19 mouse cellular contexts compared by ENCODE assay signal in genomic region chr2:84895495-84896198, GRCm38 (mm10). TPM values are rescaled to one million over a fixed set of nuclear protein-coding genes. Genes with fewer than 3 reads are reported as not detected.
A peak's percentile ranks its signal among the peaks of the same experiment; 100 is the strongest.
DNase-seq lines count a peak whose midpoint lies in the region; ATAC-seq and TF ChIP-seq lines count a peak whose summit lies in the region.
"Had no signal": no experiment of that assay in that cellular context is flagged by ENCODE, and none has a peak within 500 bp of the region (broad histone marks: within the 10 kb centered on the region; RNA-seq: fewer than 3 reads in every experiment).

No protein-coding gene starts in this region.

- no peaks in the 10 kb centered on the region for H3K9me3 ChIP-seq in lung, embryonic 14.5 days (ENCODE audit: low read depth, low read length)
- H3K9me3 ChIP-seq in intestine, postnatal 0 days (ENCODE audit: control insufficient read depth), result no peaks in the 10 kb centered on the region
- H3K9me3 ChIP-seq in stomach, postnatal 0 days (ENCODE audit: control insufficient read depth, low read length), result no peaks in the 10 kb centered on the region
- H3K9me3 ChIP-seq: embryonic facial prominence, embryonic 12.5 days; forebrain, embryonic 10.5 days; heart, embryonic 10.5 days; hindbrain, embryonic 10.5 days; midbrain, embryonic 13.5 days had no signal

- H3K27ac ChIP-seq in lung, embryonic 14.5 days (ENCODE audit: low read depth), result no peak overlapping the region
- H3K27ac ChIP-seq in intestine, postnatal 0 days (ENCODE audit: low read depth, low read length), result no peak overlapping the region
- H3K27ac ChIP-seq in stomach, postnatal 0 days (replicated peaks), result no peak overlapping the region
- H3K27ac ChIP-seq: embryonic facial prominence, embryonic 12.5 days; forebrain, embryonic 10.5 days; heart, embryonic 10.5 days; hindbrain, embryonic 10.5 days; midbrain, embryonic 13.5 days had no signal

- WGBS in lung, embryonic 14.5 days, result 17% methylated on average over 4 of the region's 4 CpGs
- WGBS in intestine, postnatal 0 days, result 25% methylated on average over 4 of the region's 4 CpGs
- 24% methylated on average over 4 of the region's 4 CpGs for WGBS in stomach, postnatal 0 days

- H3K4me3 ChIP-seq in lung, embryonic 14.5 days (ENCODE audit: low read depth, low read length), result no peak overlapping the region
- H3K4me3 ChIP-seq in intestine, postnatal 0 days (ENCODE audit: low read depth, low read length), result no peak overlapping the region
- no peak overlapping the region for H3K4me3 ChIP-seq in stomach, postnatal 0 days (ENCODE audit: low read depth, low read length)
- H3K4me3 ChIP-seq: embryonic facial prominence, embryonic 12.5 days; forebrain, embryonic 10.5 days; heart, embryonic 10.5 days; hindbrain, embryonic 10.5 days; midbrain, embryonic 13.5 days had no signal

- DNase-seq in heart, adult 11 months, result peak; percentile 94
- DNase-seq in heart, postnatal 36 days, result no peak
- DNase-seq in lung, embryonic 14.5 days, result peak; percentile 34
- no peak for DNase-seq in lung, postnatal 14 days
- no peak for DNase-seq in stomach, postnatal 0 days (ENCODE audit: low spot score)
- no peak for DNase-seq in adrenal gland, adult 8-10 months
- DNase-seq in layer of hippocampus, adult 11-12 months (ENCODE audit: low spot score), result no peak
- DNase-seq: adrenal gland, postnatal 10 days; cerebellum, postnatal 14 days; layer of hippocampus, adult 9-11 months; right cerebral cortex, postnatal 14 days; thymus, postnatal 25 days had no signal

- H3K4me2 ChIP-seq in lung, embryonic 14.5 days, result no peak overlapping the region
- H3K4me2 ChIP-seq in intestine, postnatal 0 days (replicated peaks; ENCODE audit: low read depth), result no peak overlapping the region
- H3K4me2 ChIP-seq in stomach, postnatal 0 days (replicated peaks; ENCODE audit: low read depth), result no peak overlapping the region
- H3K4me2 ChIP-seq: embryonic facial prominence, embryonic 12.5 days; liver, embryonic 11.5 days; midbrain, embryonic 13.5 days had no signal

- no peak overlapping the region for H3K9ac ChIP-seq in lung, embryonic 14.5 days
- H3K9ac ChIP-seq in intestine, postnatal 0 days (ENCODE audit: low read depth, low read length), result no peak overlapping the region
- no peak overlapping the region for H3K9ac ChIP-seq in stomach, postnatal 0 days (ENCODE audit: low read length)
- H3K9ac ChIP-seq: embryonic facial prominence, embryonic 12.5 days; midbrain, embryonic 13.5 days had no signal

- ATAC-seq in lung, embryonic 14.5 days (ENCODE audit: insufficient read depth), result no peak
- peak; percentile 78 for ATAC-seq in intestine, postnatal 0 days
- ATAC-seq in stomach, postnatal 0 days (ENCODE audit: low FRiP score, low TSS enrichment), result 0 out of 2 replicates have a peak, but pooled peaks have one; percentile 40
- ATAC-seq: midbrain, embryonic 13.5 days had no signal

- intact Hi-C loops in heart, postnatal 36 days (cut with DNase I), result loop anchor here (2.0 kb wide), 1 partner anchor 19 kb away; no protein-coding TSS in a partner anchor

- no peaks in the 10 kb centered on the region for H3K4me1 ChIP-seq in lung, embryonic 14.5 days (ENCODE audit: insufficient read depth)
- no peaks in the 10 kb centered on the region for H3K4me1 ChIP-seq in intestine, postnatal 0 days (replicated peaks; ENCODE audit: control insufficient read depth, insufficient read depth, low read length)
- no peaks in the 10 kb centered on the region for H3K4me1 ChIP-seq in stomach, postnatal 0 days (replicated peaks; ENCODE audit: control insufficient read depth, insufficient read depth)
- H3K4me1 ChIP-seq: embryonic facial prominence, embryonic 12.5 days; forebrain, embryonic 10.5 days; heart, embryonic 10.5 days; hindbrain, embryonic 10.5 days; midbrain, embryonic 13.5 days had no signal

- TF ChIP-seq EP300 in stomach, postnatal 0 days (optimal IDR thresholded peaks at IDR 0.05), result no peak

- no peaks in the 10 kb centered on the region for H3K27me3 ChIP-seq in lung, embryonic 14.5 days (ENCODE audit: insufficient read depth, low read length)
- H3K27me3 ChIP-seq in intestine, postnatal 0 days (replicated peaks; ENCODE audit: control insufficient read depth, insufficient read depth, low read length), result no peaks in the 10 kb centered on the region
- H3K27me3 ChIP-seq in stomach, postnatal 0 days (ENCODE audit: control insufficient read depth, insufficient read depth, low read length), result no peaks in the 10 kb centered on the region

- H3K36me3 ChIP-seq in lung, embryonic 14.5 days (ENCODE audit: insufficient read depth), result no peaks in the 10 kb centered on the region
- H3K36me3 ChIP-seq in intestine, postnatal 0 days (ENCODE audit: control insufficient read depth, insufficient read depth), result no peaks in the 10 kb centered on the region
- H3K36me3 ChIP-seq in stomach, postnatal 0 days (ENCODE audit: control insufficient read depth, insufficient read depth, low read length), result no peaks in the 10 kb centered on the region
- H3K36me3 ChIP-seq: embryonic facial prominence, embryonic 12.5 days; forebrain, embryonic 10.5 days; heart, embryonic 10.5 days; hindbrain, embryonic 10.5 days; midbrain, embryonic 13.5 days had no signal

- TF ChIP-seq CTCF in lung, embryonic 14.5 days (IDR thresholded peaks at IDR 0.05; ENCODE audit: low read depth), result no peak
- no peak for TF ChIP-seq CTCF in intestine, postnatal 0 days (IDR thresholded peaks at IDR 0.05; ENCODE audit: low read depth)
- no peak for TF ChIP-seq CTCF in stomach, postnatal 0 days (IDR thresholded peaks at IDR 0.05; ENCODE audit: low read depth)

RNA-seq across cellular contexts. Expression of gene Rtn4rl2, which starts 9.1 kb away (rescaled TPM):
- total RNA-seq in heart, postnatal 36 days (2021), result 1 to 10 TPM; 2.6 to 3.2 TPM
- polyA plus RNA-seq in lung, embryonic 14.5 days (2014; fragmentation: Nextera tagmentation; extraction: Ambion mirVana), result 1.1 and 1.2 TPM in 2 replicates
- polyA plus RNA-seq in intestine, postnatal 0 days (2015; fragmentation: Nextera tagmentation; extraction: Ambion mirVana), result 0.98 and 1.0 TPM in 2 replicates
- polyA plus RNA-seq in stomach, postnatal 0 days (2015; fragmentation: Nextera tagmentation; extraction: Ambion mirVana), result 0.41 and 0.53 TPM in 2 replicates
- 1 to 10 TPM; 1.2 to 1.8 (median 1.6) TPM for total RNA-seq in adrenal gland, adult 8-10 months (2022)

RNA-seq across cellular contexts. Expression of gene Slc43a3, which starts 40.7 kb away (rescaled TPM):
- total RNA-seq in heart, postnatal 36 days (2021), result 100 to 1,000 TPM in 1 of 2 experiments, 10 to 100 TPM in 1; 58.7 to 102 TPM
- 77.4 and 78.9 TPM in 2 replicates for polyA plus RNA-seq in lung, embryonic 14.5 days (2014; fragmentation: Nextera tagmentation; extraction: Ambion mirVana)
- polyA plus RNA-seq in intestine, postnatal 0 days (2015; fragmentation: Nextera tagmentation; extraction: Ambion mirVana), result 42.5 and 48.0 TPM in 2 replicates
- 14.3 and 16.5 TPM in 2 replicates for polyA plus RNA-seq in stomach, postnatal 0 days (2015; fragmentation: Nextera tagmentation; extraction: Ambion mirVana)
- 10 to 100 TPM; 63.1 to 81.5 (median 75.7) TPM for total RNA-seq in adrenal gland, adult 8-10 months (2022)

RNA-seq across cellular contexts. Expression of gene Slc43a1, which starts 57.0 kb away (rescaled TPM):
- total RNA-seq in heart, postnatal 36 days (2021), result 1 to 10 TPM; 2.1 to 2.5 TPM
- polyA plus RNA-seq in lung, embryonic 14.5 days (2014; fragmentation: Nextera tagmentation; extraction: Ambion mirVana), result 18.8 and 20.2 TPM in 2 replicates
- polyA plus RNA-seq in intestine, postnatal 0 days (2015; fragmentation: Nextera tagmentation; extraction: Ambion mirVana), result 3.6 and 4.1 TPM in 2 replicates
- polyA plus RNA-seq in stomach, postnatal 0 days (2015; fragmentation: Nextera tagmentation; extraction: Ambion mirVana), result 5.1 and 5.4 TPM in 2 replicates
- 1 to 10 TPM; 3.0 to 7.5 (median 5.5) TPM for total RNA-seq in adrenal gland, adult 8-10 months (2022)

Comparison
In these comparisons a context has a peak if more than half of its experiments do, and no peak if none do; other contexts are left out.
1. DNase-seq: peak in heart, adult 11 months (single experiment) and lung, embryonic 14.5 days (single experiment); none in heart, postnatal 36 days (0 of 2), lung, postnatal 14 days (single experiment), stomach, postnatal 0 days (single experiment), adrenal gland, adult 8-10 months (single experiment) and layer of hippocampus, adult 11-12 months (single experiment).